Mouse (Mus musculus): ENCODE measurements at regions not wholly inside any gene's neighbourhood (a gene's known extent, or its start where the extent isn't known, plus 50 kb on each side); places are given as distances from the start of the nearest gene placed in this dataset.

GRCm38 (mm10) chr1:73178810-73179209 is 163.1 kb upstream of the Tnp1 start (continued):
- TF ChIP-seq GABPA (IDR thresholded peaks at IDR 0.05; ENCODE audit: low read depth, low read length) = no peak

- DNase-seq (ENCODE audit: low read depth, low spot score) = no peak
- no peak overlapping the region for H3K27ac ChIP-seq (ENCODE audit: control insufficient read depth, low read depth, low read length)
- no peaks in the 10 kb centered on the region for H3K79me2 ChIP-seq (ENCODE audit: control insufficient read depth, insufficient read depth, low read length, poor library complexity)
- no peaks in the 10 kb centered on the region for H3K9me3 ChIP-seq (replicated peaks; ENCODE audit: insufficient read depth, low read length)
- no peak overlapping the region for H3K4me3 ChIP-seq (ENCODE audit: control insufficient read depth in 1 of 2, insufficient read depth in 1 of 2, low read depth in 2 of 2, low read length in 2 of 2)
- no peak for TF ChIP-seq RAD21 (IDR thresholded peaks at IDR 0.05; ENCODE audit: low read depth, low read length)
- TF ChIP-seq ETS1 (IDR thresholded peaks at IDR 0.05; ENCODE audit: low read depth, low read length) = no peak
- no peak for TF ChIP-seq MYB (IDR thresholded peaks at IDR 0.05; ENCODE audit: low read depth, low read length)
- TF ChIP-seq ELF1 (IDR thresholded peaks at IDR 0.05; ENCODE audit: low read depth, low read length) = no peak
- TF ChIP-seq HCFC1 (IDR thresholded peaks at IDR 0.05; ENCODE audit: low read depth, low read length) = no peak
- no peak for TF ChIP-seq ZNF384 (IDR thresholded peaks at IDR 0.05; ENCODE audit: low read depth, low read length)
- no peak for TF ChIP-seq TCF12 (IDR thresholded peaks at IDR 0.05; ENCODE audit: low read depth, low read length)
- no peak for TF ChIP-seq MAZ (IDR thresholded peaks at IDR 0.05; ENCODE audit: low read depth, low read length)
- no peak for TF ChIP-seq POLR2AphosphoS5 (IDR thresholded peaks at IDR 0.05; ENCODE audit: borderline replicate concordance, low read depth, low read length)
- no peak for TF ChIP-seq USF1 (IDR thresholded peaks at IDR 0.05; ENCODE audit: low read depth, low read length)
- TF ChIP-seq MAX (IDR thresholded peaks at IDR 0.05; ENCODE audit: low read length) = no peak
- no peak for TF ChIP-seq EP300 (IDR thresholded peaks at IDR 0.05; ENCODE audit: low read depth in 1 of 2, low read length in 2 of 2)
- TF ChIP-seq E2F4 (IDR thresholded peaks at IDR 0.05; ENCODE audit: borderline replicate concordance, low read depth, low read length) = no peak
- TF ChIP-seq NRF1 (IDR thresholded peaks at IDR 0.05; ENCODE audit: insufficient read depth, low read depth, low read length, poor library complexity, severe bottlenecking) = no peak
- TF ChIP-seq CTCF (IDR thresholded peaks at IDR 0.05 in 2 of 3, conservative IDR thresholded peaks at IDR 0.05 in 1 of 3; ENCODE audit: control insufficient read depth in 1 of 3, insufficient read depth in 1 of 3, low read depth in 2 of 3, low read length in 3 of 3, poor library complexity in 1 of 3, severe bottlenecking in 1 of 3) = no peak
- H3K27me3 ChIP-seq (ENCODE audit: control insufficient read depth in 1 of 2, insufficient read depth in 2 of 2, low read length in 2 of 2) = no peaks in the 10 kb centered on the region
- no peaks in the 10 kb centered on the region for H3K36me3 ChIP-seq (ENCODE audit: control insufficient read depth in 1 of 2, insufficient read depth in 2 of 2, low read length in 2 of 2)
- H3K9ac ChIP-seq (ENCODE audit: control insufficient read depth, low read depth, low read length, poor library complexity, severe bottlenecking) = no peak overlapping the region
- no peaks in the 10 kb centered on the region for H3K4me1 ChIP-seq (ENCODE audit: control insufficient read depth in 1 of 2, insufficient read depth in 2 of 2, low read length in 2 of 2)
Observed at GRCm38 (mm10) chr1:73177076-73177475, 161.4 kb upstream of the Tnp1 start.

- H3K4me3 ChIP-seq (ENCODE audit: control insufficient read depth in 1 of 2, insufficient read depth in 1 of 2, low read depth in 2 of 2, low read length in 2 of 2) = no peak overlapping the region
- TF ChIP-seq UBTF (IDR thresholded peaks at IDR 0.05; ENCODE audit: borderline replicate concordance, insufficient read depth, low read depth, low read length) (no peak), ZKSCAN1 (IDR thresholded peaks at IDR 0.05; ENCODE audit: low read depth, low read length) (no peak), USF1 (IDR thresholded peaks at IDR 0.05; ENCODE audit: low read depth, low read length) (no peak), ZC3H11A (IDR thresholded peaks at IDR 0.05; ENCODE audit: low read depth, low read length) (no peak), SIN3A (IDR thresholded peaks at IDR 0.05; ENCODE audit: low read length) (no peak), MEF2A (IDR thresholded peaks at IDR 0.05; ENCODE audit: extremely low read depth, insufficient replicate concordance, low read depth, low read length, poor library complexity, severe bottlenecking) (no peak), EP300 (IDR thresholded peaks at IDR 0.05; ENCODE audit: low read depth in 1 of 2, low read length in 2 of 2) (no peak), ELF1 (IDR thresholded peaks at IDR 0.05; ENCODE audit: low read depth, low read length) (no peak), NELFE (IDR thresholded peaks at IDR 0.05; ENCODE audit: low read depth, low read length) (no peak), HCFC1 (IDR thresholded peaks at IDR 0.05; ENCODE audit: low read depth, low read length) (no peak), POLR2AphosphoS5 (IDR thresholded peaks at IDR 0.05; ENCODE audit: borderline replicate concordance, low read depth, low read length) (no peak)
- H3K27ac ChIP-seq (ENCODE audit: control insufficient read depth, low read depth, low read length) = no peak overlapping the region
- no peaks in the 10 kb centered on the region for H3K9me3 ChIP-seq (replicated peaks; ENCODE audit: insufficient read depth, low read length)
- no peaks in the 10 kb centered on the region for H3K4me1 ChIP-seq (ENCODE audit: control insufficient read depth in 1 of 2, insufficient read depth in 2 of 2, low read length in 2 of 2)
- no peaks in the 10 kb centered on the region for H3K36me3 ChIP-seq (ENCODE audit: control insufficient read depth in 1 of 2, insufficient read depth in 2 of 2, low read length in 2 of 2)
- H3K9ac ChIP-seq (ENCODE audit: control insufficient read depth, low read depth, low read length, poor library complexity, severe bottlenecking) = no peak overlapping the region
- H3K27me3 ChIP-seq (ENCODE audit: control insufficient read depth in 1 of 2, insufficient read depth in 2 of 2, low read length in 2 of 2) = no peaks in the 10 kb centered on the region
- no peaks in the 10 kb centered on the region for H3K79me2 ChIP-seq (ENCODE audit: control insufficient read depth, insufficient read depth, low read length, poor library complexity)
- DNase-seq (ENCODE audit: low read depth, low spot score) = no peak
Observed at GRCm38 (mm10) chr1:73170668-73171008, 154.9 kb upstream of the Tnp1 start.
